Mouse (Mus musculus) liver, postnatal 0 days (tissue): ENCODE measurements around the gene Sptbn4. TPM values are rescaled to one million over a fixed set of nuclear protein-coding genes. Genes with fewer than 3 reads are reported as not detected.

Source experiments
- ATAC-seq: fragments of 200-750 bp; cut with Nextera tagmentation; 2 replicates; pipeline ENCODE4 v1.8.0; 2017; ENCODE audit warnings: mild to moderate bottlenecking, moderate library complexity
- DNase-seq: peaks from one replicate; pipeline ENCODE4 v3.0.0-alpha.2; 2016
- H3K27ac ChIP-seq: fragments of 300-500 bp; sonication (generic); 2 replicates; pipeline ENCODE4 v1.5.1; 2014; ENCODE audit warnings: antibody characterized with exemption, moderate library complexity, mild to moderate bottlenecking, low read depth
- H3K27me3 ChIP-seq: fragments of 300-500 bp; sonication (generic); 2 replicates; pipeline ENCODE4 v1.6.1; 2014; ENCODE audit warnings: low read length, control low read depth, mixed read lengths; ENCODE audit not compliant: insufficient read depth
- H3K36me3 ChIP-seq: fragments of 300-500 bp; sonication (generic); replicated peaks from 2 replicates; pipeline ENCODE4 v1.6.1; 2014; ENCODE audit warnings: mild to moderate bottlenecking, control low read depth, low read length, moderate library complexity, mixed read lengths; ENCODE audit not compliant: insufficient read depth
- H3K4me1 ChIP-seq: fragments of 300-500 bp; sonication (generic); 2 replicates; pipeline ENCODE4 v1.6.1; 2014; ENCODE audit warnings: antibody characterized with exemption, mild to moderate bottlenecking, control low read depth; ENCODE audit not compliant: insufficient read depth
- H3K4me2 ChIP-seq: fragments of 300-500 bp; sonication (generic); 2 replicates; pipeline ENCODE4 v1.6.1; 2014; ENCODE audit warnings: low read depth, mild to moderate bottlenecking, low read length, moderate library complexity, mixed read lengths
- H3K4me3 ChIP-seq: fragments of 300-500 bp; sonication (generic); 2 replicates; pipeline ENCODE4 v1.5.1; 2014; ENCODE audit warnings: low read depth, low read length
- H3K9ac ChIP-seq: fragments of 300-500 bp; sonication (generic); replicated peaks from 2 replicates; pipeline ENCODE4 v1.6.1; 2014; ENCODE audit warnings: mild to moderate bottlenecking, moderate library complexity
- H3K9me3 ChIP-seq: fragments of 300-500 bp; sonication (generic); 2 replicates; pipeline ENCODE4 v1.6.1; 2016; ENCODE audit warnings: mild to moderate bottlenecking, control low read depth, low read length, mixed read lengths
- CTCF ChIP-seq: sonication (generic); IDR thresholded peaks from 2 replicates; pipeline ENCODE4 v1.5.1; 2016; ENCODE audit warnings: antibody characterized with exemption, low read depth
- EP300 ChIP-seq: IDR thresholded peaks from 2 replicates; pipeline ENCODE4 v1.6.1; 2016; ENCODE audit warnings: antibody characterized with exemption, low read depth, mild to moderate bottlenecking
- WGBS: fragments of 180-500 bp; shearing (Covaris S2); extraction: QIAGEN DNeasy Blood & Tissue Kit; methylation state at CpG from one replicate; pipeline ENCODE4 v1.1.7; 2014; ENCODE audit not compliant: insufficient replicate concordance; 5-methylcytosine and 5-hydroxymethylcytosine counted together
- polyA plus RNA-seq: library from polyadenylated mRNA; unstranded; fragments of >200 nt; fragmentation: Nextera tagmentation; extraction: Ambion mirVana; gene quantifications from 2 replicates; pipeline ENCODE4 v1.2.1, GENCODE M21; 2015

Gene Sptbn4
- polyA plus RNA-seq, 1 experiment from 2014 or later = 0.02 TPM

GRCm38 (mm10) chr7:27342595-27342994 lies 104.9 kb downstream of the Sptbn4 start:
- Histone ChIP-seq H3K27ac (no peak overlapping the region), H3K9me3 (no peaks in the 10 kb centered on the region), H3K36me3 (no peaks in the 10 kb centered on the region; the same call in none of the 2 replicates), H3K4me2 (no peak overlapping the region), H3K4me3 (no peak overlapping the region), H3K4me1 (no peaks in the 10 kb centered on the region), H3K27me3 (peaks cover 12% of the 10 kb centered on the region), H3K9ac (no peak overlapping the region)
- whole genome bisulfite sequencing = 42% methylated on average over 4 of the region's 4 CpGs
- DNase-seq (no peak), ATAC-seq (0 out of 2 replicates have a peak, but pooled peaks have one; percentile 35)
- TF ChIP-seq CTCF (peak; percentile 53), EP300 (no peak)

- Histone ChIP-seq H3K4me2 (no peak overlapping the region), H3K27ac (no peak overlapping the region), H3K9me3 (no peaks in the 10 kb centered on the region), H3K9ac (no peak overlapping the region), H3K4me1 (no peaks in the 10 kb centered on the region), H3K36me3 (no peaks in the 10 kb centered on the region; the same call in 1 of the 2 replicates), H3K4me3 (no peak overlapping the region), H3K27me3 (peaks cover 42% of the 10 kb centered on the region)
- no peak for ATAC-seq
- 38% methylated on average over 7 of the region's 7 CpGs for WGBS
- TF ChIP-seq EP300 (no peak), CTCF (no peak)
- no peak for DNase-seq
Observed at GRCm38 (mm10) chr7:27339519-27339918, 108.0 kb downstream of the Sptbn4 start.

GRCm38 (mm10) chr7:27339114-27339513 lies 108.4 kb downstream of the Sptbn4 start:
- 71% methylated on average over 4 of the region's 4 CpGs for WGBS
- Histone ChIP-seq H3K4me1 (no peaks in the 10 kb centered on the region), H3K27ac (no peak overlapping the region), H3K9me3 (no peaks in the 10 kb centered on the region), H3K4me3 (no peak overlapping the region), H3K9ac (no peak overlapping the region), H3K36me3 (no peaks in the 10 kb centered on the region; the same call in 1 of the 2 replicates), H3K27me3 (peaks cover 46% of the 10 kb centered on the region), H3K4me2 (no peak overlapping the region)
- DNase-seq = no peak
- no peak for ATAC-seq
- TF ChIP-seq EP300 = no peak
- no peak for TF ChIP-seq CTCF

- Histone ChIP-seq H3K27ac (no peak within 1 kb of the TSS), H3K4me3 (0 out of 2 replicates have a peak within 1 kb of the TSS, but pooled peaks have one; percentile 13), H3K27me3 (peaks cover 62% of the 10 kb centered on the region), H3K9ac (no peak within 1 kb of the TSS), H3K9me3 (no peaks in the 10 kb centered on the region), H3K4me2 (peak within 1 kb of the TSS; percentile 48), H3K36me3 (no peaks in the 10 kb centered on the region), H3K4me1 (no peaks in the 10 kb centered on the region; the same call in 1 of the 2 replicates)
- ATAC-seq (peak; percentile 81), DNase-seq (peak; percentile 67)
- WGBS = 1% methylated on average over 36 of the region's 36 CpGs
- no peak for TF ChIP-seq EP300
Observed at GRCm38 (mm10) chr7:27337175-27337853, 110.2 kb downstream of the Sptbn4 start, which contains the start of gene Ltbp4. TSS of gene Ltbp4 (minus strand) at chr7:27337692.

GRCm38 (mm10) chr7:27335928-27336823 lies 111.3 kb downstream of the Sptbn4 start:
- TF ChIP-seq EP300 = no peak
- TF ChIP-seq CTCF = peak; percentile 98
- H3K27me3 ChIP-seq = peaks cover 74% of the 10 kb centered on the region
- H3K4me1 ChIP-seq = no peaks in the 10 kb centered on the region; the same call in 1 of the 2 replicates
- no peak overlapping the region for H3K4me3 ChIP-seq
- no peak overlapping the region for H3K9ac ChIP-seq
- H3K4me2 ChIP-seq = no peak overlapping the region
- peak; percentile 64 for ATAC-seq
- H3K9me3 ChIP-seq = no peaks in the 10 kb centered on the region
- no peak overlapping the region for H3K27ac ChIP-seq
- DNase-seq = peak; percentile 88
- WGBS = 2% methylated on average over 47 of the region's 47 CpGs
- H3K36me3 ChIP-seq = no peaks in the 10 kb centered on the region
